Mouse (Mus musculus) spleen, adult 2 months (tissue): ENCODE results near the gene Trmt6.

ENCODE experiments used
- CTCF ChIP-seq: fragments of 200-500 bp; IDR thresholded peaks from 2 replicates; pipeline ENCODE4 v1.5.1; 2011; ENCODE audit warnings: mild to moderate bottlenecking, inconsistent platforms; ENCODE audit not compliant: insufficient read depth, insufficient read length, insufficient replicate concordance; ENCODE audit errors: extremely low read depth
- POLR2A ChIP-seq: fragments of 200-500 bp; IDR thresholded peaks from 2 replicates; pipeline ENCODE4 v1.6.1; 2011; ENCODE audit warnings: low read depth, low read length, inconsistent platforms

DNA sequence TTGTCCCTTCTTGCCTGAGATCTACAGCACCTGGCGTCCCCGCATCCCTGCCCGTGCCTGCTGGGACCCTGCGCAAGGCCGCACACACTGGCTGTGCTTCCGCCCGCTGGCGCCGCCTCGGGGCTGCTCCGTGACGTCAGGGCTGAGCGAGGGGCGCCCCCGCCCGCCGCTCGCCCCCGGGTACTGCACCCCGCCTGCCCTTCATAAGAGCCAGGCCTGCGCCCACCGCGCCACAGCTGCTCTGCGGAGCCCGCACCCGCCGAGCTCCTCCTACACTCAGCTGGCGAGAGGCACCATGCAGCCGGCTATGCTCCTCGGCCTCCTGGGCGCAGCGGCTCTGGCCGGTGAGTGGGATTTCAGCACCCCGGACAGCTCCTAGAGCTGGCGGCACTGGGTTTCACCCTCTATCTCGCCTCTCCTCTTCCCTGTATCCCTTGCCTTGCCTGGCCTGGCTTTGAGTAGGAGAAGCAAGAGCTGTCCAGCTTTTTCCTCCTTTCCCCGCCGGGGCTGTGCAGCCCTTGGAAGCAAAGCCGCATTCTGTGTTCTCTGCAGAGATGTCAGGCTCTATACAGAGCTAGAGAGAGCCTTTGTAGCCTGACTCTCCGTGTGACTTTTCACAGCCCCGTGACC lies 34.3 kb downstream of the Trmt6 start:
- no peak for TF ChIP-seq CTCF
- no peak for TF ChIP-seq POLR2A
